8 mouse cellular contexts compared by ENCODE assay signal in genomic region chr9:63758641-63759391, GRCm38 (mm10). TPM values are rescaled to one million over a fixed set of nuclear protein-coding genes. Genes with fewer than 3 reads are reported as not detected.
DNase-seq lines count a peak whose midpoint lies in the region; ATAC-seq lines count a peak whose summit lies in the region.

No protein-coding gene starts in this region.

- peak overlapping the region; percentile 81 for H3K4me3 ChIP-seq in limb, embryonic 15.5 days

- H3K36me3 ChIP-seq in limb, embryonic 15.5 days = no peaks in the 10 kb centered on the region

- ATAC-seq in hematopoietic stem cell, adult 5-6 weeks (replicated peaks in 1 of 2; ENCODE audit: insufficient read depth in 1 of 2, low FRiP score in 2 of 2, low TSS enrichment in 1 of 2, low read depth in 1 of 2, poor library complexity in 2 of 2, severe bottlenecking in 2 of 2) = peak; percentile 55 to 66
- no peak for ATAC-seq in limb, embryonic 15.5 days (ENCODE audit: insufficient number of reproducible peaks, low FRiP score, low TSS enrichment, low read depth)

- H3K4me1 ChIP-seq in limb, embryonic 15.5 days = peaks cover 37% of the 10 kb centered on the region

- no peaks in the 10 kb centered on the region for H3K9me3 ChIP-seq in limb, embryonic 15.5 days

- peak; percentile 48 for DNase-seq in adrenal gland, adult 2 months
- DNase-seq in adrenal gland, postnatal 10 days = no peak
- DNase-seq in c-Kit-positive CD71-positive TER-119-positive erythroid progenitor cells, embryonic 14.5 days (ENCODE audit: low spot score) = peak; percentile 80
- DNase-seq in neural tube, embryonic 10.5 days (ENCODE audit: extremely low spot score, low spot score) = peak; percentile 72
- DNase-seq in yolk sac, embryonic 10.5 days (ENCODE audit: low spot score) = peak; percentile 75
- DNase-seq in frontal cortex, postnatal 14 days (ENCODE audit: low spot score in 2 of 2) = no peak

- peak overlapping the region; percentile 75 for H3K4me2 ChIP-seq in limb, embryonic 15.5 days

- peak overlapping the region; percentile 91 for H3K9ac ChIP-seq in limb, embryonic 15.5 days

- WGBS in limb, embryonic 15.5 days = 2% methylated on average over 23 of the region's 23 CpGs

- no peaks in the 10 kb centered on the region for H3K27me3 ChIP-seq in limb, embryonic 15.5 days

- H3K27ac ChIP-seq in limb, embryonic 15.5 days = peak overlapping the region; percentile 98

RNA-seq across cellular contexts. Expression of gene Smad3, which starts 1.0 kb away (rescaled TPM):
- total RNA-seq in adrenal gland, adult 2 months (2021) = 10 to 100 TPM; 30.4 to 33.7 TPM
- 29.5 and 41.9 TPM in 2 replicates for polyA plus RNA-seq in adrenal gland, adult 2 months (2012; rRNA removed)
- total RNA-seq in adrenal gland, postnatal 10 days (2021) = 10 to 100 TPM; 24.4 to 31.8 TPM
- total RNA-seq in hematopoietic stem cell, adult 5-6 weeks (2017) = 43.1 and 45.5 TPM in 2 replicates
- 22.9 and 28.9 TPM in 2 replicates for polyA plus RNA-seq in limb, embryonic 15.5 days (2015; fragmentation: Nextera tagmentation; extraction: Ambion mirVana)

Comparison
In these comparisons a context has a peak if more than half of its experiments do, and no peak if none do; other contexts are left out.
1. DNase-seq: peak in adrenal gland, adult 2 months (single experiment), c-Kit-positive CD71-positive TER-119-positive erythroid progenitor cells, embryonic 14.5 days (single experiment), neural tube, embryonic 10.5 days (single experiment) and yolk sac, embryonic 10.5 days (single experiment); none in adrenal gland, postnatal 10 days (single experiment) and frontal cortex, postnatal 14 days (0 of 2).